Mouse (Mus musculus) hindbrain, embryonic 14.5 days (tissue): ENCODE measurements at regions not wholly inside any gene's neighbourhood (a gene's known extent, or its start where the extent isn't known, plus 50 kb on each side); places are given as distances from the start of the nearest gene placed in this dataset.

Experiments used
- ATAC-seq: fragments of 200-750 bp; cut with Nextera tagmentation; 2 replicates; pipeline ENCODE4 v1.8.0; 2017; ENCODE audit warnings: moderate number of reproducible peaks, mild to moderate bottlenecking, moderate TSS enrichment, moderate library complexity; ENCODE audit not compliant: low FRiP score
- DNase-seq: peaks from one replicate; pipeline ENCODE4 v3.0.0-alpha.2; 2015; ENCODE audit warnings: low spot score
- H3K27ac ChIP-seq: fragments of 300-500 bp; sonication (generic); 2 replicates; pipeline ENCODE4 v1.5.1; 2014; ENCODE audit warnings: mild to moderate bottlenecking, moderate library complexity
- H3K27me3 ChIP-seq: fragments of 300-500 bp; sonication (generic); 2 replicates; pipeline ENCODE4 v1.6.1; 2014; ENCODE audit warnings: mild to moderate bottlenecking, low read length, mixed read lengths; ENCODE audit not compliant: control insufficient read depth, insufficient read depth
- H3K36me3 ChIP-seq: fragments of 300-500 bp; sonication (generic); replicated peaks from 2 replicates; pipeline ENCODE4 v1.6.1; 2014; ENCODE audit not compliant: control insufficient read depth, insufficient read depth
- H3K4me1 ChIP-seq: fragments of 300-500 bp; sonication (generic); replicated peaks from 2 replicates; pipeline ENCODE4 v1.6.1; 2014; ENCODE audit warnings: antibody characterized with exemption, low read length, mixed read lengths; ENCODE audit not compliant: control insufficient read depth, insufficient read depth
- H3K4me2 ChIP-seq: fragments of 300-500 bp; sonication (generic); replicated peaks from 2 replicates; pipeline ENCODE4 v1.6.1; 2014; ENCODE audit warnings: mild to moderate bottlenecking, moderate library complexity
- H3K4me3 ChIP-seq: fragments of 300-500 bp; sonication (generic); replicated peaks from 2 replicates; pipeline ENCODE4 v1.5.1; 2014; ENCODE audit warnings: mild to moderate bottlenecking, low read length
- H3K9ac ChIP-seq: fragments of 300-500 bp; sonication (generic); 2 replicates; pipeline ENCODE4 v1.6.1; 2014
- H3K9me3 ChIP-seq: fragments of 300-500 bp; sonication (generic); 2 replicates; pipeline ENCODE4 v1.6.1; 2016; ENCODE audit warnings: low read length; ENCODE audit not compliant: control insufficient read depth
- WGBS: fragments of 180-500 bp; shearing (Covaris S2); extraction: QIAGEN DNeasy Blood & Tissue Kit; methylation state at CpG from one replicate; pipeline ENCODE4 v1.1.7; 2014; 5-methylcytosine and 5-hydroxymethylcytosine counted together

- Histone ChIP-seq H3K27ac (no peak overlapping the region), H3K36me3 (no peaks in the 10 kb centered on the region), H3K4me2 (no peak overlapping the region), H3K27me3 (no peaks in the 10 kb centered on the region), H3K4me3 (no peak overlapping the region), H3K4me1 (no peaks in the 10 kb centered on the region), H3K9ac (no peak overlapping the region), H3K9me3 (no peaks in the 10 kb centered on the region)
- ATAC-seq: no peak
- DNase-seq: no peak
- WGBS: 89% methylated on average over 1 of the region's 1 CpGs
Observed at GRCm38 (mm10) chr14:73730796-73731195, 69.8 kb downstream of the Gm21750 start.

DNA sequence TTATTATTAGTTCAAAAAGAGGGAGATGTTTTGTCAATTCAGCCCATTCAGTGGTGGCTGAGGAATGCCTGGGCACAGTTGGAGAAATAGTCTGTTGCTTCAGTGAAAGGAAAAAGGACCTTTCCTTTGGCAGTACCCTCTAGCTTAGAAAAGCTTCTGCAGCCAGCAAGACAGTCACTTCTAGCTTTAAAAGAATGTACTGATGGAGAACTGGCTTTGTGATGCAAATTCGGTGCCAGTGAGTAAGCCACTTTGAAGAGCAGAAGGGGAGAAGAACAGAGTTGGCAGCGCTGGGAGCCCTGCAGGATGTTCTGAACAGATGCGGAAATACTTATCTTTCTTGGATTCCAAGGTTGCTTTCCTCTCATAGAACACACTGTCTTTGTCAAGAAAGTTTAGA lies 71.1 kb downstream of the Gm21750 start:
- WGBS: 31% methylated on average over 3 of the region's 3 CpGs
- H3K9me3 ChIP-seq: no peaks in the 10 kb centered on the region
- DNase-seq (no peak), ATAC-seq (no peak)
- no peak overlapping the region for H3K4me2 ChIP-seq
- H3K4me3 ChIP-seq: no peak overlapping the region
- no peaks in the 10 kb centered on the region for H3K27me3 ChIP-seq
- H3K4me1 ChIP-seq: no peaks in the 10 kb centered on the region
- no peak overlapping the region for H3K9ac ChIP-seq
- H3K36me3 ChIP-seq: no peaks in the 10 kb centered on the region
- no peak overlapping the region for H3K27ac ChIP-seq

DNA sequence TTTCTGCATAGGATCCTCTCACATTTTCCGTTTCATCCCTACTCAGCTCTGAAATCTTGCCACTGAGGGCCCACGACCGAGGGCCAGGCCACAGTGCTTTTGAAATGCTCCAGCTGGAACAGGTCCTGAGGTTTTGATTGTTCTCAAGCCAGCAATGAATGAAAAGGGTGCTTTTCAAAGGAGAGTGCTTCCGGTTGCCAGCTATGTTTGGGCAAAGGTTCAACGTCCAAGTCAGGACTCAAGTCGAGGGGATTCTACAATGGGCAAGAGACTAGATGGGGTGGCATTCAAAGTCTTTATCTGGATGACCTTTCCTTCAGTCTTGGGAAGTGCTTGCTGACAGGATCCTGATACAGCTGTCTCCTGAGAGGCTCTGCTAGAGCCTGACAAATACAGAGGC lies 89.8 kb downstream of the Gm21750 start:
- Histone ChIP-seq H3K4me3 (no peak overlapping the region), H3K4me1 (no peaks in the 10 kb centered on the region), H3K27ac (no peak overlapping the region), H3K27me3 (no peaks in the 10 kb centered on the region), H3K4me2 (no peak overlapping the region), H3K36me3 (no peaks in the 10 kb centered on the region), H3K9me3 (no peaks in the 10 kb centered on the region), H3K9ac (no peak overlapping the region)
- WGBS: 76% methylated on average over 6 of the region's 6 CpGs
- ATAC-seq: no peak
- DNase-seq: no peak

DNA sequence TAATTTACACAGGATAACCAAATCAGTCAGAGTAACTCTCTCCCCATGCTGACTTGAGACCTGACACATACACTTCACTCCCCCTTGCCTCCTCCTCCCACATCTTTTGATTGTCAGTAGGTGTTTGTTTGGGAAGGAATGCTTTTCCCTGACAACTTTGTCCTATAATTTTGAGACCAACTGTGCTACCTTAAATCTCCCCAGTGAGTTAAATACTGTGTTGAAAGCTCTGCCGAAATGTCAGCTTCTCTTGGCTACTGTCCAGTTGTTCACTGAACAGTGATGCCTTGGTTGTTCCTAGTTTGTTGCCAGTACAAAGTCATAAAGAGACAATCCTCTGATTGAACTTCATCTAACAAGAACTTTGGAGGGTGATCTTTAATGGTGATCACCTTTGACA lies 99.0 kb downstream of the Gm21750 start:
- no peak overlapping the region for H3K4me2 ChIP-seq
- H3K4me3 ChIP-seq: no peak overlapping the region
- H3K9ac ChIP-seq: no peak overlapping the region
- H3K4me1 ChIP-seq: no peaks in the 10 kb centered on the region
- 57% methylated on average over 1 of the region's 1 CpGs for WGBS
- no peaks in the 10 kb centered on the region for H3K27me3 ChIP-seq
- no peaks in the 10 kb centered on the region for H3K36me3 ChIP-seq
- H3K27ac ChIP-seq: no peak overlapping the region
- no peak for DNase-seq
- ATAC-seq: no peak
- no peaks in the 10 kb centered on the region for H3K9me3 ChIP-seq

DNA sequence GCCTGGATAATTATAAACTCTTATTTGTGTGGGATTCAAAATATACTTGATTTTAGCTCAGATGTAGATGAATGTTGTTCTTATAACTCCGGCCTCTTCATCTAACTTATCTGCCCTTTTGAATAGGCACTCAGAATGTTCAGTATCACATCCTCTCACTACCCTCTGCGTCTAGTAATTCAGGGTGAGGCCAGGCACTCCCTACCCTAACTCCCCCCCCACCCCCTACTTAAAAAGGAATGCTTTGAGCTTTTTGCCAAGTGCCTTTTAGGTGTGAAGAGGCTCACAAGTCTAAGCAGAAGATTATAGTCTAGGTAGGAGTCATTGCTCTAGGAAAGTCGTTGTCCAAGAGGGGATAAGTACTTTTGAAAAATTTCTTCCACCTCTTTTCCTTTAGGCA lies 111.9 kb downstream of the Gm21750 start:
- no peaks in the 10 kb centered on the region for H3K4me1 ChIP-seq
- H3K4me3 ChIP-seq: no peak overlapping the region
- no peak overlapping the region for H3K9ac ChIP-seq
- ATAC-seq: no peak
- no peak for DNase-seq
- H3K4me2 ChIP-seq: no peak overlapping the region
- WGBS: 87% methylated on average over 3 of the region's 3 CpGs
- no peaks in the 10 kb centered on the region for H3K36me3 ChIP-seq
- H3K27me3 ChIP-seq: no peaks in the 10 kb centered on the region
- no peak overlapping the region for H3K27ac ChIP-seq
- no peaks in the 10 kb centered on the region for H3K9me3 ChIP-seq

GRCm38 (mm10) chr14:73773810-73774209 lies 112.8 kb downstream of the Gm21750 start:
- Histone ChIP-seq H3K9ac (no peak overlapping the region), H3K27me3 (no peaks in the 10 kb centered on the region), H3K4me1 (no peaks in the 10 kb centered on the region), H3K4me3 (no peak overlapping the region), H3K27ac (no peak overlapping the region), H3K36me3 (no peaks in the 10 kb centered on the region), H3K9me3 (no peaks in the 10 kb centered on the region), H3K4me2 (no peak overlapping the region)
- ATAC-seq (no peak), DNase-seq (no peak)
- 33% methylated on average over 1 of the region's 1 CpGs for WGBS

- Histone ChIP-seq H3K36me3 (no peaks in the 10 kb centered on the region), H3K9ac (no peak overlapping the region), H3K27ac (no peak overlapping the region), H3K27me3 (no peaks in the 10 kb centered on the region), H3K4me3 (no peak overlapping the region), H3K4me2 (no peak overlapping the region), H3K4me1 (no peaks in the 10 kb centered on the region), H3K9me3 (no peaks in the 10 kb centered on the region)
- peak; percentile 53; the same call in 1 of the 2 replicates for ATAC-seq
- WGBS: 14% methylated on average over 1 of the region's 1 CpGs
- DNase-seq: peak; percentile 82
Observed at GRCm38 (mm10) chr14:73776066-73776465, 115.0 kb downstream of the Gm21750 start.

- ATAC-seq (no peak), DNase-seq (no peak)
- no peak overlapping the region for H3K4me3 ChIP-seq
- no peak overlapping the region for H3K4me2 ChIP-seq
- no peak overlapping the region for H3K27ac ChIP-seq
- no peak overlapping the region for H3K9ac ChIP-seq
- H3K4me1 ChIP-seq: no peaks in the 10 kb centered on the region
- H3K27me3 ChIP-seq: no peaks in the 10 kb centered on the region
- H3K36me3 ChIP-seq: no peaks in the 10 kb centered on the region
- no peaks in the 10 kb centered on the region for H3K9me3 ChIP-seq
Observed at GRCm38 (mm10) chr14:73807169-73807568, 146.1 kb downstream of the Gm21750 start.

- ATAC-seq: no peak
Observed at GRCm38 (mm10) chr14:73838890-73839289, 177.9 kb downstream of the Gm21750 start.

DNA sequence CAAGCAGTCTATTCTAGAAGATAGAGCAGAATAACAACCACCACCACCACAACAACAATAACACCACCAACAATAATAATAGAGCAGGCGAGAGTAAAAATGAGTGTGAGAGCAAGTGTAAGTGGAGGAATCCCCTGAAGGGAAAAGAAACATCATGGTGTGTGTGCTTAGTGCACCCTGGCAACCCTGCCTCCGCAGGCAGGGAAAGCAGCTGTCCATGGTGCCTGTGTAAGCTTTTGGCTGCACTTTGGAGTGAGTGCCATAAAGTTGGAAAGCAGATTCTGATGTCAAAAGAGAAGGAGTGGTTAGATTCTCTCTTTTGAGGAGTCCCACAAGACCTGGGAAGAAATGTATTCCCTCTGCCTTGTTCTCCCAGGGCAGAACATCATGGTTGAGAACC lies 200.8 kb downstream of the Gm21750 start:
- ATAC-seq (no peak), DNase-seq (no peak)
- H3K9me3 ChIP-seq: no peaks in the 10 kb centered on the region
- H3K4me1 ChIP-seq: no peaks in the 10 kb centered on the region
- no peaks in the 10 kb centered on the region for H3K27me3 ChIP-seq
- H3K9ac ChIP-seq: no peak overlapping the region
- H3K4me3 ChIP-seq: no peak overlapping the region
- no peak overlapping the region for H3K27ac ChIP-seq
- H3K4me2 ChIP-seq: no peak overlapping the region
- H3K36me3 ChIP-seq: no peaks in the 10 kb centered on the region
- 65% methylated on average over 2 of the region's 2 CpGs for WGBS

More at GRCm38 (mm10) chr14:73838890-73839289, 177.9 kb downstream of the Gm21750 start:
- H3K36me3 ChIP-seq: no peaks in the 10 kb centered on the region
- H3K4me2 ChIP-seq: no peak overlapping the region
- no peaks in the 10 kb centered on the region for H3K9me3 ChIP-seq
- no peaks in the 10 kb centered on the region for H3K4me1 ChIP-seq
- 84% methylated on average over 6 of the region's 6 CpGs for WGBS
- H3K27me3 ChIP-seq: no peaks in the 10 kb centered on the region
- H3K27ac ChIP-seq: no peak overlapping the region
- H3K9ac ChIP-seq: no peak overlapping the region
- no peak overlapping the region for H3K4me3 ChIP-seq
- no peak for DNase-seq
